Mouse (Mus musculus): ENCODE measurements around the gene Gipc2.

DNA sequence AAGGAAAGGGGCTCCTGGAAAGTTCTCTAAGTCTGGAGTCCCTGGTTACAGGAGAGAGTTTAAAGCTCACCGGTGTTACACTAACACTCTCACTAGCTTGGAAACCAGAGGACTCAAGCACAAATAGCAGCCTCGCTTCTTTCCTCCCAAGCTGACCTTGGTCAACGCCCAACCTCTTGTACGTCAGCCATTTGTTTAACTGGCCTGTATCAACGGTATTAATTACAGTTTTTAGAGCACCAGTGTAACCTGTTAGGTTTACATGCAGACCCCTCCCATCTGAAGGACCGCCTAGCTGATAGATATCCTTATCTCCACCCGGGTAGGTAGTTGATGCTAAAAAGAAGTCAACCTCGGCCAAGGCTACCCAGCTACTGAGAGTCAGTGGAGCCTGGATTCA, 2.7 kb downstream of the Gipc2 start:
- no peak for TF ChIP-seq TAL1 (conservative IDR thresholded peaks at IDR 0.05; ENCODE audit: low read depth, low read length)
- TF ChIP-seq CTCF (IDR thresholded peaks at IDR 0.05; ENCODE audit: low read depth, low read length), result no peak
- TF ChIP-seq GATA1 (IDR thresholded peaks at IDR 0.05; ENCODE audit: borderline replicate concordance, low read length), result no peak

All from G1E (cell line).